Mouse (Mus musculus) CH12F3 (cell line): ENCODE data around the gene Tsacc.
"Not testable (repeated sequence)": the region's sequence is repeated elsewhere in the genome, so short reads cannot be mapped to it uniquely, and the experiment has no call there.

Source experiments
- in situ Hi-C: fragments of 300-500 bp; cut with MboI; formaldehyde crosslinking; loops from 2 replicates; pipeline ENCODE4 v1.14.3; 2020; ENCODE audit warnings: low sequenced_read_pairs

Gene Tsacc

DNA sequence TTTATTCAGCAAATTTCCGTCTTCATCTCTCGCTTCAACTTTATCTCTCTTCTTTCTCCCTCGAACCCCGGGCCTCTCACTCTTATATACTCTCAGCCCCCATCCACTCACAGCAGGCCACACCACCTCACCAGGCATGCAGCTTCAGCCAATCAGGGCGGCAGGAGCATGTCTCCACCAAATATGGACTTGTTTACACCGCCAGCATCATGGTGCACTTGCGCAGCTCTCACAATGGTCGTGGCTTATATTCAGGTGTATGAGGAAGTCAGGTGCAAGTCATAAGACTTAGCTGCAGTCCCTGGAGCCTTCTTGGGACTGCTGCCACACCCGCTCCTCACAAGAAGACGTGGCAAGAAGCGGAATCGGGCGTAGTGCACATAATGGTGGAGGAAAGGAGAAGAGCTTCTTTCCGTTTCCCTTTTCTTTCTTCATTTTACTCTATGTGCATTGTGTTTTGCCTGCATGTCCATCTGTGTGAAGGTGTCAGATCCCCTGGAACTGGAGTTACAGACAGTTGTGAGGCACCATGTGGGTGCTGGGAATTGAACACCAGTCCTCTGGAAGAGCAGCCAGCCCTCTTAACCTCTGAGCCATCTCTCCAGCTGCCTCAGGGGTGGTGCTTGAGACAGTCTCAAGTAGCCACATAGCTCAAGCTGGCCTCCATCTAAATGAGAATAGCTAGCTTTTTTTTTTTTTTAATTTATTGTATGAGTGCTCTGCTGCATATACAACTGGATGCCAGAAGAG is 11.8 kb downstream of the Tsacc start:
- in situ Hi-C loops = not testable (repeated sequence)

DNA sequence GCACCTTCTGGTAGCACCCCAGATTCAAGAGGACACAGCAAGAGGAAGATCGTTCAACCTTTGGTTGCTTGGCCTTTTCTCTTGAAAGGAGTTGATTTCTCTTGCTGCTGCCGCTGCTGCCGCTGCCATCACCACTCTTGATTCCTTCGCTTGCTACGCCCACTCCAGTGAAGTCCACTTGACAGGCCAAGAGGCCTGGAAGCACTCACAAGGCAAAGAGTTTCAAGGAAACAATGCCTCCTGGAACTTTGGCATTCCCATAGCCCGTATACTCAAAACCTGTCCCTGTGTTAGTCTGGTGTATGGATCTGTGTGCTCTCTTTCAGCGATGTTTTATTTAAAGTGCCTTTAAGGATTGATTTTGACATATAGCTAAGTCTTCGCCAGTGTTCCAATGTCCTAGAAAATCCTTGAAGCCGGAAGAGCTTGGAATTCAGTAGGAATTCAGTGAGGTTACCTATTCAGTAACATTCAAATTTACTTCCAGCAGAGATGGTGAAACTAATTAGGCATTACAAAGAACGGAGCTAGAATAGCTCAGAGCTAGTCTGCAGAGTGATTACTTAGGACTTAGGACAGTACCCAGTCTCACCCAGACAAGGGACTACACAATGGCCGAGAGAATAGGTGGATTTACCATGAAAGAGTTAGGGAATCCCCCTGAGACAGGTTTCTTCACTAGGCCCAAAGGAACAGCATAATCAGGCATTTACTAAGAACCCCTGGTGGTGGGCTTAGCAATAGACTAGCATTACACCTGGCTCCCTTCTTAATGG is 15.5 kb downstream of the Tsacc start:
- in situ Hi-C loops = not testable (repeated sequence)

DNA sequence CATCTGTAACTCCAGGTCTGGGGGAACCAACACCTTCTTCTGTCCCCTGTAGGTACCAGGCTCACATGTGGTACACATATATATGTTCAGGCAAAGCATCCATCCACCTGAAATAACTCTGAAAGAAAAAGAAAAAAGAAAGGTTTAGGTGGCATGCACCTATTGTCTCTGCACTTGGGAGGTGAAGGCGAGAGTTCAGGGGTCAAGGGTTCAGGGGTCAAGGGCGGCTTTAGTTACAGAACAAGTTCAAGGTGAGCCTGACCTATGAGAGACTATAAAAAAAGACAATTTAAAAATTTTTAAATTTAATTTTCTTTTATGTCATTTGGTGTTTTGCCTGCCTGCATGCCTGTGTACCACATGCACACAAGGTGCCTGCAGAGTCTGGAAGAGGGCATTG is 16.8 kb downstream of the Tsacc start:
- in situ Hi-C loops = no loop called here

DNA sequence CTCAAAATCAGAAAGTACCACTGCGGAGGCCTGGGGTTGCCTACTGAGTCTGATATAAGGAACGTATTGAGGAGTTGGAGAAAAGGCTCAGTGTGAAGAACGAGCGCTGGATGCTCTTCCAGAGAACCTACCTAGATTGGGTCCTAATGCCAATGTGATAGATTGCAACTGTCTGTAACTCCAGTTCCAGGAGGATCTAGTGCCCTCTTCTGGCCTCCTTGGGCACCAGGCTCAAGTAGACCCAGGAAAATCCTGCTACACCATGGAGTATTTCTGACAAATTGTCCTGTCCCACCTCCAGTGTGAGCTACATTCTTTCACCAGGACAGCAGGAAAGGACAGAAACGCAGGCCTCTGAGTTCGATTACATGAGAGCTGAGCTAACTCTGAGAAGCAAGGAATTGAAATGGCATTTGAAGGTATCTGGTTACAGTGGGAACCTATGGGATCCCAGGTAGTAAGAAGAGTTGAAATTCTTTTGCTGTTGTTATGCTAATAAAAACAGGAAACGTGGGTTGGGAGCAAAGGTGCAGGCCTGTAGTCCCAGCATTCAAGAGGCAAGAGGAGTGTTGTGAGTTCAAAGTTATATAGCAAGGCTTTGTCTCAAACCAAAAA is 20.2 kb downstream of the Tsacc start:
- in situ Hi-C loops = no loop called here

DNA sequence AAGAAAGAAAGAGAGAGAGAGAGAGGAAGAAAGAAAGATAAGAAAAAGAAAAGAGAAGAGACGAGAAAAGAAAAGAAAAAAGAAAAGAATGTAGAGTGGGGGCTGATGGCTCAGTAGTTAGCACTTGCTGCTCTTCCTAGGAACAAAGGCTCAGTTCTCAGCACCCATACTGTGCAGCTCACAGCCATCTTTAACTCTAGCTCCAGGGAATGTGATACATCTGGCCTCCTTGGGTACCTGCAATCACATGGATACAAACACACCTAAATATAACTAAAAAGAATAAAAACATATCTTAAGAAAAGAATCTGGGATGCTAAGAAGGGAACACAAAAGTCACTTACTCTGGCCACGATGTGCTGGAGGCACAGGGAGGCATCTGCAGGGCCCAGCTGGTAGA is 20.7 kb downstream of the Tsacc start:
- in situ Hi-C loops = no loop called here

DNA sequence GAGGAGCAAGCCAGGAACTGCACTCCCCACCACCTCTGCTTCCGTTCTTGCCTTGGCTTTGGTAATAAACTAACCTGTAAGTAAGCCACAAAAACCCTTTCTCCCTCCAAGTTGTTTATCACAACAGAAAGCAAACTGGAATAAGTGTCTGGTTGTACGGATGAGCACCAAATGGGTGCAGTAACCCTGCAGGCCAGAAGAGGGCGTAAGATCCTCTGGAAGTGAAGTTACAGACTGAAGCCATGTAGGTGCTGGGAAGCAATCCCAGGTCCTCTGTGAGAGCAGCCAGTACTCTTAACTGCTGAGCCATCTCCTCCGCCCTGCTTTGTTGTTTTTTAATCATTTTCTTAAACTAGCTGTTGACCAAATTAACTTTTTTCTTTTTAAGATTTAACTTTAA is 22.8 kb downstream of the Tsacc start:
- in situ Hi-C loops = no loop called here

DNA sequence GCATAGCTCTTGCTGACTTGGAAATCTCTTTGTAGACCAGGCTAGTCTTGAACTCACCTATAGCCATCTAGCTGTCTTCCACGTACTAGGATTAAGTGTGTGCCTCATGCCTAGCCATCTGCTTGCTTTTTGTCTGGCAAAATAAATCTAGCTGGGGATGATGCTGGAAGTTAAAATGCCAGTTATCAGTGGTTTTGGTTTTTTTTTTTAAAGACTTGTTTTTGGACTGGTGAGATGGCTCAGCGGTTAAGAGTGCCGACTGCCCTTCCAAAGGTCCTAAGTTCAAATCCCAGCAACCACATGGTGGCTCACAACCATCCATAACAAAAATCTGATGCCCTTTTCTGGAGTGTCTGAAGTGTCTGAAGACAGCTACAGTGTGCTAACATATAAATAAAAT is 24.9 kb downstream of the Tsacc start:
- in situ Hi-C loops = no loop called here

DNA sequence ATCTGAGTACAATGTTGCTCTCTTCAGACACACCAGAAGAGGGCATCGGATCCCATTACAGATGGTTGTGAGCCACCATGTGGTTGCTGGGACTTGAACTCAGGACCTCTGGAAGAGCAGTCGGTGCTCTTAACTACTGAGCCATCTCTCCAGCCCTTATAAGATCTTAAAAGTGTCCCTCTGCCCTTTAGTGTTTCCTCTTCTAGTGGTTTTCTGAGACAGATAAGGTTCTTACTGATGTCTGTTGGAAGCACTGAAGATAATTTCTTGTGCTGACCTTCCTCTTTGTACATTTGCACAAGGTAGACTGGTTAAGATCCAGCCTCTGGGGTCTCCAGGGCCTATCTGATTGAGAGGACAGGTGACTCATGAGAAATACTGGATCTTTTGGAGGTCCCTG is 25.5 kb downstream of the Tsacc start:
- in situ Hi-C loops = not testable (repeated sequence)

DNA sequence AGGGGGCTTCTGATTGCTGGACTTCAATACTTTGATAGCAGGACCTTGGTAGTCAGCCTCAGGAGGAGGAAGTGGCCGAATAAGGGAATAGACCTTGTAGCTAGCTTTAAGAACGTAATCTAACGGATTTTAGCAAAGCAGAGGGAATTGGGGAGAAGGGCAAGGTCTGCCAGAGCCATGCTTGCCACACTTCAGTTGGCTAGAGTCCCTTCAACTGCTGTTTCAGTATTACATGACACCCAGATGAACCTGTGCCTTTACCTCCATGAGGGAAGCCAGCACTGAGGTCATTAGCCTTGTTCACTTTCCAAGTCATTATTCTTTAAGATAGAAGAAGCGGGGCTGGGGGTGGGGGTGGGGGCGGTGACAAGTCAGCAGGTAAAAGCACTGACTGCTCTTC is 27.8 kb downstream of the Tsacc start:
- in situ Hi-C loops = no loop called here

DNA sequence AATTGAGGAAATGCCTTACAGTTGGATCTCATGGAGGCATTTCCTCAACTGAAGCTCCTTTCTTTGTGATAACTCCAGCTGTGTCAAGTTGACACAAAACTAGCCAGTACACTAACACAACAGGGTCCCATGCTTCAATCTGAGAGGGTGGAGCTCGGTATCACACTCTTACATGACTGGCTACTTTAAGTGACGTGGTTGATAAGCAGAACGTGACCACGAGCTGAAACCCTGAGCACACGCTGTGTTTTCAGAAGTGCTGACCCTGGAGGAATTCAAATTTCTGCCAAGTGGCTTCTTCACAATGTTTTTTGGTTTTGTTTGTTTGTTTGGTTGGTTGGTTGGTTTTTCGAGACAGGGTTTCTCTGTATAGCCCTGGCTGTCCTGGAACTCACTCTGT is 28.8 kb downstream of the Tsacc start:
- in situ Hi-C loops = not testable (repeated sequence)

DNA sequence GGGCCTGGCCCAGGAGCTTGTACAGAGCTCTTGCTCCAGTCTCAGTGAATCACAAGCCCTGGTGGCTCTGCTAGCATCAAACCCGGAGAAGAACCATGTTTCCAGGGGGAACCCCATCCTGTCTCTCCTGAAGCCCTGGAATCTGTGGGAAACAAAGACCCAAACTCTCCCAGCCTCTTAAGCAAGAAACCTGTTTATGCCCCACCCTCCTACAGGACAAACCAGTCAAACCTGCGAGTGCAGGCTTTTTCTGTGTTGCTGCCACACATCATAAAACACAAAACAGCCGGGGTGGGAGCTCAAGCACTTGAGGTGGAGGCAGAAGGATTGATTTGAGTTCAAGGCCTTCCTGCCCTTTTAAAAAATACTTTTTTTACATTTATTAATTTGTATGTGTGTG is 34.5 kb downstream of the Tsacc start:
- in situ Hi-C loops = no loop called here

DNA sequence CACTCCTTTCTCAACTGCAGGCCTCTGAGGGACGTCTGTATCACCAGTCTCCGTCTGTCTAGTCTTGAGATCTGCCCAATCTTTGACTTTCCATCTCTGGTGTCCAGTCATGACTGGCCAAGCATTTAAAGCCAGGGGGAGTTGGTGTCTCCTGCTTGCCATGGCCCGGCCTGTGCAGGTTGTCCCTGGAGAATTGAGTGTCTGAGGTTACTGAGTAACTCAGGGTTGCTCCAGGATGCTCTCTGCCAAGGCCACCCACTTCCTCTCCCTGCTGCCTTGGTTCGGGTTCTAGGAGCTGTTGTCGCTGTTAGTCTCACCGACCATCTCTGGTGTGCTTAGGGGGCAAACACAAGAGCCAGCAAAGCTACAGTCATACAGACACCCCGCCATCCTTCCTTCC is 40.4 kb downstream of the Tsacc start:
- in situ Hi-C loops = no loop called here

DNA sequence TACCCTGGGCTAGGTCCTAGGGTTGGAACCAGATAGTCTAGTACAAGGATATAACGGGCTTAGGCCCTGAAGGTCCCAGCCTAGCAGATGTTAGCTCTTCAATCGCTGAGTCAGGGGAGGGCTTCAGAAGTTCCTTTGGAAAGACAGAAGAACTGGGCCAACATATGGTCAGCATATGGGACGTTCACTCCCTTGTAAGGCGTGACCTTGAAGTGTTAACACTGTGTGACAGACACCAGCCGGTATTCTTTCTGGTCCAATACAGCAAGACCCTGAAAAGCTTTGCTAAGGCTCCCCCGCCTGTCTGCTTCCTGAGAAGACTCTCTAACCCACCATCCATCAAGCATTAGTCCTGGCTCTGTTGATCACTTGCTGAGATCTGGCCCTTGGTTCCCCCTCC is 40.8 kb downstream of the Tsacc start:
- in situ Hi-C loops = no loop called here

DNA sequence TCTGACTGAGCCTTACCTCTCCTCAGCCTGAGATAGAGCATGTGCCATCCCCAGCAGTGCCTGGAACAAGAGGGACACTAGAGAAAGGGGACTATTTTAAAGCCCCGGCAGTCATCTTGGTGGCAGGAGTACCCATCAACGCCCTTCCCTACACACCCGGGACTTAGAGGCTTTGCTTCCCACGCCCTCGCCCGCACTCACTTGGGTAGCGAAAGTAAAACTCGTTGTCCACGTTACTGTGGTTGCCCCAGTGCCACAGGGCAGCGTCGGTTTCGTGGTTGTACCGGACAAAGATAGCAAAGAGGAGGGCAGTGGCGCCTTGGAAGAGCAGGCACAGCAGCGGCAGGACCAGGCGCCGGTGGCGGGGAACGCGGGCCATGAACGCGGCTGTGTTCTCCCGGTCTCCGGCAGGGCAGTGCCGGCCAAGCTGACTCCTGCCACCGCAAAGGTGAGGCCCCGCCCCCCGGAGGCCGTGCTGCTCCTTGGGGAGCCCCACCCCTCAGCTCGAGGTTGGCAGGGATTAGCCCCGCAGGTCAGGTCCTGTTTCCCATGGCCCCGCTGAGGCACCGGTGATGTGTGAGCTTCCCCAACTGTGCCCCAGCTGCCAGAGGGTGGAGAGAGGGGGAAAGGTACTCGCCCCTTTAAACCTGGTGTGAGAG is 42.4 kb downstream of the Tsacc start, which contains the start of gene Rhbg:
TSS of gene Rhbg (minus strand) at position 442 of the 659 bp plus-strand sequence.
- in situ Hi-C loops = no loop called here

DNA sequence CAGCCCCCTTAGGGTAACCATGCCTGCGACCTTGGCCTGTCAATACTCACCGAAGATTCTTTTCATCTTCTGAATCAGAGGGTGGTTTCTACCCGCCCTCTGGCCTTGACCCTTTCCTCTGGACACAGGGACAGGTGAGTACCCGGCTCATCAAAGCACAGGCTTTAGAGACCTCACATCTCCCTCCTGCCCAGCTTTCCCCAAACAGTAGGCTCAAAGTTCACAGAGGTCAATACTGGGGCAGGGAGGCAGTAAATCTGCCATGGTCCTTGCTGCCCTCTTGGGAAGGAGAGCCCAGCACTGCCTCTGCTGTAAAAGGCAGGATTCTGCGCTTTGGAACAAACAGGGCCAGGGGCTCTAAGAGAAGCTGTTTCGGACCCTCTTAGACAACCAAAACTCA is 44.1 kb downstream of the Tsacc start:
- in situ Hi-C loops = no loop called here

DNA sequence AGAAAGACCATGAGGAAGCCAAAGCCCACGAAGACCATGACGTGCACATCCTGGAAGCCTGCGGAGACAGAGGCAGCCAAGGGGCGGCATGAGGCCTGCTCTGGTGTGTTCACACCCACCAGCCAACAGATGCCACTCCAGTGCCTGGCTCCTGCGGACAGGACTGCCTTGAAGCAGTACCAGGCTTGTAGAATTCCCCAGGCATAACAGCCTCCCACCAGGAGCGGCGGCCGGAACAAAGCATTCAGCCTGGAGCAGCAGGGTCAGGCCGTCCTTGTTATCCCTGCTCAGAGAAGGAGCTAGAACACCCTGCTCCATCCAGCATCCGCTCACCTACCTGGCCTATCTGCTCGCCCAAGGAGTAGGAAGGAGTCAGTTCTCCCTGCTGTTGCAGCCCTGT is 48.4 kb downstream of the Tsacc start:
- in situ Hi-C loops = no loop called here

DNA sequence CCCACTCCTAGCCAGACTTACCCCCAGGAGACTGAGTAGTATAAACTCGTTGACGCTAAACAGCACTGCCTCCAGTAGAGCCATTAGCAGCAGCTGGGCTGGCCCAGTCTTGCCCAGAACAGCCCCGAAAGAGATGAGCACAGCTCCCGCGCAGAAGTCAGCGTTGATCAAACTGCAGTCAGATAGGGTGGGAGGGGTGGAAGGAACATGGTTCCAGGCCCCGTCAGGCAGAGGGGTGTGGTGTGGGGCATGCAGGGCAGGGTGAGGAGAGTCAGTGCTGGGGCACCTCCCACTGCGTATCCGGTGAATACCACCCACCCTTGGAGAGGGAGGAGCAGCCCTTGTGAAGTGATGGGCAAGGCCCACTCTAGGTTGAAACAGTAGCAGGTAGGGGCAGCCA is 49.1 kb downstream of the Tsacc start:
- in situ Hi-C loops = no loop called here

DNA sequence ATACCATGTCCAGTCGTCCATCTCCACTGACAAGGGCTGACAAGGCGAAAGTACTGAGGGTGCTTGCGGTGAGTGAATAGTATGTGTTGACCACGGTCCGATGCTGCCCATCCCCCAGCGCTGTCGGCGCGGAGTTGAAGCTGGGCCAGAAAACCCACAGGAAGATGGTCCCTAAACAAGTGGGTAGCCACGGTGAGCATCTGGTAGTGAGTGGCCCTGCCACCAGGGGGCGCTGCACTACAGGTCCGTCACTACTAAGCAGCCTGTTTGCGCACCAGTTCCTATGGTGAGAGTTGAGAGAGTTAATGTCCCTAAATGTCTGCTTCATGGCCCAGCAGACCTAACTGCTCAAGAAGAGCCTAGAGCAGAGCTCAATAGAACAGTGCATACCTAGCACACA is 51.0 kb downstream of the Tsacc start:
- in situ Hi-C loops = no loop called here

DNA sequence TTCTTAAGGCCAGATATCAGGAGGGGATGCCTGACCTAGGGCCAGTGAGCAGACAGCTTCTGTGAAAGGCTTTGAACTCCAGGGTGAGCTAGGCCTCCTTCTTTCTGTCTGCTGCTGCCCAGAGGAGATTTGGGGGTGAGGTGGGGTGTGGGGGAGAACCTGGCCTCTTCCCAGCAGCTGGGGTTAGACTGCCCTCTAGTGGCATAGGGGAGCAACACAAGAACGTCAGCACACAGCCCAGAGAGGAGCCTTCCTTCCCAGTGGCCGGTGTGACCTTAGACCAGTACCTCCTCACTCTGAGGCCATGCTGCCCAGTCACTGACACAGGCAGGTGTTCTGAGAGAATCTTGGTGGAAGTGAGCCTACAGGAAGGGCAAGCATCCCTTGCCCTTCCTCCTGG is 52.7 kb downstream of the Tsacc start:
- in situ Hi-C loops = loop anchor here (5.0 kb wide), 1 partner anchor 52 kb away; no protein-coding TSS in a partner anchor

DNA sequence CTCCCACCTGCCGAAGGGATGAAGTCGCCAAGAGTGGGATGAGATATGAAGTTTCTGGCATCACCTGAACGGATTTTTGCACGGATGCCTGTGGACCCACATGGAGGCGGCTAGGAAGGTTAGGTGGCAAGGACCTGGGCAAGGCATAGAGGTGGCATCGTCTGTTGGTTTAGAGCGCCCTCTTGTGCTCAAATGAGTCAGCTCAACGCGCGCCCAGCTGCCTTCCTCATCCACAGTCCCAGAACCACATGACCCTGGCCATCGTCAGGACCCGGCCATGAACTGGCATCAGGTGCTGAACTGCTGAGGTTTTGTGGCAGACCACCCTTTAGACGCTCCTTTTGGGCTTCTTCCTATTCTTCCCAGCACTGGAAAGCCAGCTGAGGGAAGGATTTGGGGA is 54.3 kb downstream of the Tsacc start:
- in situ Hi-C loops = loop anchor here (5.0 kb wide), 1 partner anchor 50 kb away; no protein-coding TSS in a partner anchor

DNA sequence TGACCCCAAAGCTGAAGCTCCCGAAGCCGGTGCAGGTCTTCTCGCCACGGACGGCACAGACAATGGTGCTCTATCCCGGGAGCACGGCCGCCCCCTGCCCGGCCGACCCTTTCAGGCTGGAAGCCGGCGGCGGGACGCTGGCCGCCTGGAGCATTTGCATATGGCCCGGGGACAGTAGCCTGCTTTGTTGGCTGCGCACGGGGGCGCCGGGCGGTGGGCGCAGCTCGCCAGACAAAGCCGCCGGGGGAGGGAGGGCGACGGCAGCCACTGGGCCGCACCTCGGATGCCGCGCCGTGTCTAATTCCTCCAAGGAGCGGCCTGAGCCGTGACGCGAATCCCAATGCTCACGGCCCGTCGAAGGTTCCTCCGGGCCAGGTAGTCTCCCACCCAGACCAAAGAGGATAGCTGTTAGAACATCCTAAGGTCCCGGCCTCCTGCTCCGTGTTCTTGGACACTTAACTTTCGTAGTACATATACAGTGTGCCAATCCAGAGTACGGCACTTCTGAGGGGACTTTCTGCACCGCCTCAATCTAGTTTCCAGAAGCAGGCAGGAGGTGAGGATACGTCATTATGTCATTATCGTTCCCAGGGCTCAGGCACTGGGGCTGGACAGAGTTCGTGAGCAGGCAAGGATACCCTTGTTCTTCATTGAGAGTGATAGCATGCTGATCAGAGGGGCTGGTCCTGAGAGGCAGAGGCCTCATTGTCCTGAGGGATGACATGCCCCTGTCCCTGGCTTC is 55.6 kb downstream of the Tsacc start:
- in situ Hi-C loops = loop anchor here (5.0 kb wide), 1 partner anchor 49 kb away; no protein-coding TSS in a partner anchor
